Mouse (Mus musculus): Measurements from ENCODE around the gene Car14. TPM values are rescaled to one million over a fixed set of nuclear protein-coding genes. Genes with fewer than 3 reads are reported as not detected.

The Car14 gene
- polyA plus RNA-seq, 1 experiment from 2014 or later, result 11.8 TPM

- 19% methylated on average over 12 of the region's 12 CpGs for WGBS (ENCODE audit: insufficient replicate concordance)
- Histone ChIP-seq H3K9ac (peak within 1 kb of the TSS; percentile 10; the same call in 1 of the 2 replicates), H3K4me2 (peak within 1 kb of the TSS; percentile 87), H3K36me3 (replicated peaks) (no peaks in the 10 kb centered on the region), H3K4me1 (replicated peaks) (peaks cover 44% of the 10 kb centered on the region), H3K27me3 (peaks cover 9% of the 10 kb centered on the region; the same call in 1 of the 2 replicates), H3K9me3 (replicated peaks) (no peaks in the 10 kb centered on the region), H3K4me3 (replicated peaks) (peak within 1 kb of the TSS; percentile 19), H3K27ac (replicated peaks) (peak within 1 kb of the TSS; percentile 61)
- no peak for ATAC-seq (ENCODE audit: insufficient read depth)
These were observed 13.1 kb downstream of the Car14 start, which contains the start of gene BC028528 for GRCm38 (mm10) chr3:95891211-95892065. TSS of gene BC028528 (minus strand) at chr3:95892005.

- Histone ChIP-seq H3K4me2 (no peak overlapping the region), H3K4me3 (replicated peaks) (no peak overlapping the region), H3K27me3 (peaks cover 15% of the 10 kb centered on the region; the same call in 1 of the 2 replicates), H3K9ac (no peak overlapping the region), H3K4me1 (replicated peaks) (peaks cover 43% of the 10 kb centered on the region), H3K36me3 (replicated peaks) (no peaks in the 10 kb centered on the region), H3K27ac (replicated peaks) (no peak overlapping the region), H3K9me3 (replicated peaks) (no peaks in the 10 kb centered on the region)
- no peak for ATAC-seq (ENCODE audit: insufficient read depth)
- 72% methylated on average over 3 of the region's 3 CpGs for WGBS (ENCODE audit: insufficient replicate concordance)
These were observed 14.8 kb downstream of the Car14 start for GRCm38 (mm10) chr3:95889664-95890063.

- WGBS (ENCODE audit: insufficient replicate concordance), result 66% methylated on average over 4 of the region's 4 CpGs
- H3K27ac ChIP-seq (replicated peaks), result no peak overlapping the region
- H3K4me3 ChIP-seq (replicated peaks), result no peak overlapping the region
- peaks cover 23% of the 10 kb centered on the region for H3K27me3 ChIP-seq
- H3K4me1 ChIP-seq (replicated peaks), result peaks cover 40% of the 10 kb centered on the region
- H3K9me3 ChIP-seq (replicated peaks), result no peaks in the 10 kb centered on the region
- H3K4me2 ChIP-seq, result no peak overlapping the region
- H3K36me3 ChIP-seq (replicated peaks), result no peaks in the 10 kb centered on the region
- no peak overlapping the region for H3K9ac ChIP-seq
- ATAC-seq (ENCODE audit: insufficient read depth), result no peak
These were observed 16.9 kb downstream of the Car14 start for GRCm38 (mm10) chr3:95887596-95887995.

GRCm38 (mm10) chr3:95884400-95884799, 20.1 kb downstream of the Car14 start:
- Histone ChIP-seq H3K4me2 (no peak overlapping the region), H3K27ac (replicated peaks) (no peak overlapping the region), H3K36me3 (replicated peaks) (no peaks in the 10 kb centered on the region), H3K4me1 (replicated peaks) (peaks cover 31% of the 10 kb centered on the region), H3K27me3 (peaks cover 39% of the 10 kb centered on the region), H3K9me3 (replicated peaks) (no peaks in the 10 kb centered on the region), H3K9ac (no peak overlapping the region), H3K4me3 (replicated peaks) (no peak overlapping the region)
- whole genome bisulfite sequencing (ENCODE audit: insufficient replicate concordance), result 74% methylated on average over 5 of the region's 5 CpGs
- no peak for ATAC-seq (ENCODE audit: insufficient read depth)

GRCm38 (mm10) chr3:95882816-95883425, 21.6 kb downstream of the Car14 start:
- Histone ChIP-seq H3K4me3 (replicated peaks) (peak overlapping the region; percentile 58), H3K36me3 (replicated peaks) (no peaks in the 10 kb centered on the region), H3K4me2 (peak overlapping the region; percentile 95), H3K27me3 (peaks cover 39% of the 10 kb centered on the region), H3K9me3 (replicated peaks) (no peaks in the 10 kb centered on the region), H3K4me1 (replicated peaks) (peaks cover 31% of the 10 kb centered on the region), H3K27ac (replicated peaks) (no peak overlapping the region), H3K9ac (peak overlapping the region; percentile 43; the same call in 1 of the 2 replicates)
- no peak for ATAC-seq (ENCODE audit: insufficient read depth)
- 3% methylated on average over 24 of the region's 24 CpGs for WGBS (ENCODE audit: insufficient replicate concordance)

GRCm38 (mm10) chr3:95881979-95882815, 22.3 kb downstream of the Car14 start, which contains the start of gene Ciart:
TSS of gene Ciart (minus strand) at chr3:95882251.
- peak within 1 kb of the TSS; percentile 58 for H3K4me3 ChIP-seq (replicated peaks)
- ATAC-seq (ENCODE audit: insufficient read depth), result peak; percentile 94
- H3K27me3 ChIP-seq, result peaks cover 39% of the 10 kb centered on the region
- no peaks in the 10 kb centered on the region for H3K36me3 ChIP-seq (replicated peaks)
- H3K9me3 ChIP-seq (replicated peaks), result no peaks in the 10 kb centered on the region
- WGBS (ENCODE audit: insufficient replicate concordance), result under 1% methylated on average over 66 of the region's 66 CpGs
- peaks cover 31% of the 10 kb centered on the region for H3K4me1 ChIP-seq (replicated peaks)
- peak within 1 kb of the TSS; percentile 95 for H3K4me2 ChIP-seq
- peak within 1 kb of the TSS; percentile 43; the same call in 1 of the 2 replicates for H3K9ac ChIP-seq
- H3K27ac ChIP-seq (replicated peaks), result no peak within 1 kb of the TSS

GRCm38 (mm10) chr3:95879063-95879462, 25.4 kb downstream of the Car14 start:
- H3K36me3 ChIP-seq (replicated peaks), result no peaks in the 10 kb centered on the region
- WGBS (ENCODE audit: insufficient replicate concordance), result 68% methylated on average over 4 of the region's 4 CpGs
- no peak overlapping the region for H3K9ac ChIP-seq
- peaks cover 38% of the 10 kb centered on the region for H3K4me1 ChIP-seq (replicated peaks)
- H3K4me3 ChIP-seq (replicated peaks), result no peak overlapping the region
- no peak overlapping the region for H3K27ac ChIP-seq (replicated peaks)
- H3K4me2 ChIP-seq, result no peak overlapping the region
- no peak for ATAC-seq (ENCODE audit: insufficient read depth)
- H3K9me3 ChIP-seq (replicated peaks), result no peaks in the 10 kb centered on the region
- H3K27me3 ChIP-seq, result peaks cover 30% of the 10 kb centered on the region

- no peaks in the 10 kb centered on the region for H3K27me3 ChIP-seq
- peak overlapping the region; percentile 76 for H3K4me2 ChIP-seq
- H3K9ac ChIP-seq, result peak overlapping the region; percentile 71
- H3K4me3 ChIP-seq (replicated peaks), result peak overlapping the region; percentile 70
- H3K9me3 ChIP-seq (replicated peaks), result no peaks in the 10 kb centered on the region
- ATAC-seq (ENCODE audit: insufficient read depth), result no peak
- 58% methylated on average over 7 of the region's 7 CpGs for WGBS (ENCODE audit: insufficient replicate concordance)
- H3K36me3 ChIP-seq (replicated peaks), result peaks cover 24% of the 10 kb centered on the region
- H3K27ac ChIP-seq (replicated peaks), result peak overlapping the region; percentile 85
- peaks cover 36% of the 10 kb centered on the region for H3K4me1 ChIP-seq (replicated peaks)
These were observed 32.4 kb downstream of the Car14 start for GRCm38 (mm10) chr3:95872048-95872447.

- peak within 1 kb of the TSS; percentile 70 for H3K4me3 ChIP-seq (replicated peaks)
- peak within 1 kb of the TSS; percentile 76 for H3K4me2 ChIP-seq
- peak within 1 kb of the TSS; percentile 85 for H3K27ac ChIP-seq (replicated peaks)
- H3K9ac ChIP-seq, result peak within 1 kb of the TSS; percentile 71
- H3K9me3 ChIP-seq (replicated peaks), result no peaks in the 10 kb centered on the region
- ATAC-seq (ENCODE audit: insufficient read depth), result peak; percentile 94
- no peaks in the 10 kb centered on the region for H3K27me3 ChIP-seq
- H3K36me3 ChIP-seq (replicated peaks), result peaks cover 27% of the 10 kb centered on the region
- under 1% methylated on average over 33 of the region's 33 CpGs for WGBS (ENCODE audit: insufficient replicate concordance)
- peaks cover 36% of the 10 kb centered on the region for H3K4me1 ChIP-seq (replicated peaks)
These were observed 33.1 kb downstream of the Car14 start, which contains the start of gene Mrps21 for GRCm38 (mm10) chr3:95871392-95871867. TSS of gene Mrps21 (minus strand) at chr3:95871519.

- Histone ChIP-seq H3K4me1 (replicated peaks) (peaks cover 36% of the 10 kb centered on the region), H3K36me3 (replicated peaks) (peaks cover 32% of the 10 kb centered on the region), H3K9ac (peak overlapping the region; percentile 71), H3K27me3 (no peaks in the 10 kb centered on the region), H3K4me2 (peak overlapping the region; percentile 76), H3K4me3 (replicated peaks) (peak overlapping the region; percentile 70), H3K9me3 (replicated peaks) (no peaks in the 10 kb centered on the region), H3K27ac (replicated peaks) (peak overlapping the region; percentile 85)
- ATAC-seq (ENCODE audit: insufficient read depth), result peak; percentile 49
- 3% methylated on average over 15 of the region's 15 CpGs for WGBS (ENCODE audit: insufficient replicate concordance)
These were observed 33.5 kb downstream of the Car14 start for GRCm38 (mm10) chr3:95870976-95871375.

Measured in liver, embryonic 15.5 days (tissue).